Mouse (Mus musculus) testis, postnatal 14 days (tissue): Measurements from ENCODE around the gene Trim41.
A peak's percentile ranks its signal among the peaks of the same experiment; 100 is the strongest.

Experiments
- DNase-seq: peaks from one replicate; pipeline ENCODE4 v3.0.0; 2021; ENCODE audit warnings: low spot score

Gene Trim41

GRCm38 (mm10) chr11:48789973-48790823 lies 27.0 kb downstream of the Trim41 start:
- peak; percentile 69 for DNase-seq

- no peak for DNase-seq
Measured at GRCm38 (mm10) chr11:48789215-48789614, 27.9 kb downstream of the Trim41 start.

GRCm38 (mm10) chr11:48788311-48789089 lies 28.7 kb downstream of the Trim41 start:
- DNase-seq: no peak

GRCm38 (mm10) chr11:48787455-48788211 lies 29.5 kb downstream of the Trim41 start:
- no peak for DNase-seq

GRCm38 (mm10) chr11:48782243-48782642 lies 34.9 kb downstream of the Trim41 start:
- no peak for DNase-seq

GRCm38 (mm10) chr11:48779450-48779849 lies 37.7 kb downstream of the Trim41 start:
- no peak for DNase-seq

GRCm38 (mm10) chr11:48777303-48777702 lies 39.9 kb downstream of the Trim41 start:
- no peak for DNase-seq

GRCm38 (mm10) chr11:48776664-48777063 lies 40.5 kb downstream of the Trim41 start:
- peak; percentile 45 for DNase-seq

GRCm38 (mm10) chr11:48775483-48775882 lies 41.7 kb downstream of the Trim41 start:
- no peak for DNase-seq

GRCm38 (mm10) chr11:48774443-48775298 lies 42.5 kb downstream of the Trim41 start:
- DNase-seq: no peak

GRCm38 (mm10) chr11:48771691-48772090 lies 45.5 kb downstream of the Trim41 start:
- DNase-seq: no peak

GRCm38 (mm10) chr11:48767195-48767876 lies 49.8 kb downstream of the Trim41 start:
- DNase-seq: no peak

- DNase-seq: no peak
Measured at GRCm38 (mm10) chr11:48764119-48764518, 53.0 kb downstream of the Trim41 start.

- no peak for DNase-seq
Measured at GRCm38 (mm10) chr11:48759021-48759420, 58.1 kb downstream of the Trim41 start.
